ENCODE assay signal across 8 mouse cellular contexts in genomic region chr11:119203423-119203822, GRCm38 (mm10). TPM values are rescaled to one million over a fixed set of nuclear protein-coding genes. Genes with fewer than 3 reads are reported as not detected.
DNase-seq lines count a peak whose midpoint lies in the region; ATAC-seq lines count a peak whose summit lies in the region.

No protein-coding gene starts in this region.

- no peaks in the 10 kb centered on the region for H3K27me3 ChIP-seq in kidney, embryonic 16.5 days (ENCODE audit: insufficient read depth, low read length)
- no peaks in the 10 kb centered on the region for H3K27me3 ChIP-seq in embryonic facial prominence, embryonic 11.5 days (ENCODE audit: control insufficient read depth, insufficient read depth, low read length)

- no peak overlapping the region for H3K27ac ChIP-seq in kidney, embryonic 16.5 days (ENCODE audit: low read length)
- H3K27ac ChIP-seq in embryonic facial prominence, embryonic 11.5 days (replicated peaks; ENCODE audit: low read depth, low read length) = no peak overlapping the region

- DNase-seq in adrenal gland, postnatal 14 days = peak; percentile 76
- DNase-seq in adrenal gland, postnatal 25 days = no peak
- peak; percentile 53 to 58 for DNase-seq in kidney, postnatal 4 days
- DNase-seq in embryonic facial prominence, embryonic 11.5 days (ENCODE audit: low spot score) = peak; percentile 43
- no peak for DNase-seq in urinary bladder, adult 18-20 months (ENCODE audit: low spot score in 2 of 2)
- no peak for DNase-seq in right cerebral cortex, postnatal 14 days

- H3K4me3 ChIP-seq in kidney, embryonic 16.5 days (ENCODE audit: low read length) = no peak overlapping the region
- H3K4me3 ChIP-seq in embryonic facial prominence, embryonic 11.5 days (ENCODE audit: low read depth, low read length) = no peak overlapping the region

- no peak overlapping the region for H3K9ac ChIP-seq in kidney, embryonic 16.5 days (replicated peaks; ENCODE audit: low read length)
- no peak overlapping the region for H3K9ac ChIP-seq in embryonic facial prominence, embryonic 11.5 days (replicated peaks; ENCODE audit: low read length)

- 49% methylated on average over 5 of the region's 5 CpGs for WGBS in kidney, embryonic 16.5 days
- WGBS in embryonic facial prominence, embryonic 11.5 days = 52% methylated on average over 5 of the region's 5 CpGs

- H3K4me2 ChIP-seq in kidney, embryonic 16.5 days (replicated peaks; ENCODE audit: low read depth, low read length) = no peak overlapping the region
- no peak overlapping the region for H3K4me2 ChIP-seq in embryonic facial prominence, embryonic 11.5 days (ENCODE audit: low read depth, low read length)

- no peak for ATAC-seq in kidney, embryonic 16.5 days (ENCODE audit: low FRiP score, low TSS enrichment)
- no peak for ATAC-seq in embryonic facial prominence, embryonic 11.5 days (replicated peaks; ENCODE audit: insufficient number of reproducible peaks, low FRiP score, low TSS enrichment, low read depth)
- peak; percentile 64 for ATAC-seq in megakaryocyte, adult 5-6 weeks (ENCODE audit: poor library complexity, severe bottlenecking)

- H3K9me3 ChIP-seq in kidney, embryonic 16.5 days (ENCODE audit: low read length) = no peaks in the 10 kb centered on the region; the same call in 1 of the 2 replicates
- no peaks in the 10 kb centered on the region for H3K9me3 ChIP-seq in embryonic facial prominence, embryonic 11.5 days (replicated peaks; ENCODE audit: control insufficient read depth, low read length)

- H3K4me1 ChIP-seq in kidney, embryonic 16.5 days (ENCODE audit: insufficient read depth, low read length) = peaks cover 9% of the 10 kb centered on the region
- no peaks in the 10 kb centered on the region for H3K4me1 ChIP-seq in embryonic facial prominence, embryonic 11.5 days (ENCODE audit: control insufficient read depth, insufficient read depth, low read length)

- peaks cover 18% of the 10 kb centered on the region for H3K36me3 ChIP-seq in kidney, embryonic 16.5 days (ENCODE audit: insufficient read depth, low read length)
- H3K36me3 ChIP-seq in embryonic facial prominence, embryonic 11.5 days (replicated peaks; ENCODE audit: control insufficient read depth, insufficient read depth, low read depth, low read length) = no peaks in the 10 kb centered on the region

RNA-seq across cellular contexts. Expression of gene Tbc1d16, which starts 24.9 kb away (rescaled TPM):
- 18.1 and 18.7 TPM in 2 replicates for total RNA-seq in adrenal gland, postnatal 14 days (2021)
- total RNA-seq in adrenal gland, postnatal 25 days (2021) = 12.7 and 14.3 TPM in 2 replicates
- polyA plus RNA-seq in kidney, embryonic 16.5 days (2015; fragmentation: Nextera tagmentation; extraction: Ambion mirVana) = 12.3 and 16.2 TPM in 2 replicates
- 9.5 and 11.9 TPM in 2 replicates for polyA plus RNA-seq in embryonic facial prominence, embryonic 11.5 days (2014; fragmentation: Nextera tagmentation; extraction: Ambion mirVana)
- 0.64 and 0.71 TPM in 2 replicates for total RNA-seq in megakaryocyte, adult 5-6 weeks (2015)
- total RNA-seq in megakaryocyte, adult 5-6 weeks (2017) = 0.53 and 0.59 TPM in 2 replicates

RNA-seq across cellular contexts. Expression of gene Ccdc40, which starts 24.9 kb away (rescaled TPM):
- 0.44 and 0.45 TPM in 2 replicates for total RNA-seq in adrenal gland, postnatal 14 days (2021)
- 0.29 and 1.7 TPM in 2 replicates for total RNA-seq in adrenal gland, postnatal 25 days (2021)
- 5.1 and 5.5 TPM in 2 replicates for polyA plus RNA-seq in kidney, embryonic 16.5 days (2015; fragmentation: Nextera tagmentation; extraction: Ambion mirVana)
- 12.1 and 13.4 TPM in 2 replicates for polyA plus RNA-seq in embryonic facial prominence, embryonic 11.5 days (2014; fragmentation: Nextera tagmentation; extraction: Ambion mirVana)
- 0.21 and 0.31 TPM in 2 replicates for total RNA-seq in megakaryocyte, adult 5-6 weeks (2015)
- 0.65 and 1.1 TPM in 2 replicates for total RNA-seq in megakaryocyte, adult 5-6 weeks (2017)

Comparison
In these comparisons a context has a peak if more than half of its experiments do, and no peak if none do; other contexts are left out.
1. DNase-seq: peak in adrenal gland, postnatal 14 days (single experiment), kidney, postnatal 4 days (2 of 2) and embryonic facial prominence, embryonic 11.5 days (single experiment); none in adrenal gland, postnatal 25 days (single experiment), urinary bladder, adult 18-20 months (0 of 2) and right cerebral cortex, postnatal 14 days (single experiment).